Mouse (Mus musculus): ENCODE measurements at regions not wholly inside any gene's neighbourhood (a gene's known extent, or its start where the extent isn't known, plus 50 kb on each side); places are given as distances from the start of the nearest gene placed in this dataset.
A peak's percentile ranks its signal among the peaks of the same experiment; 100 is the strongest.

- H3K9ac ChIP-seq, result no peak overlapping the region
- 57% methylated on average over 6 of the region's 6 CpGs for WGBS
- no peak overlapping the region for H3K4me2 ChIP-seq
- no peaks in the 10 kb centered on the region for H3K27me3 ChIP-seq
- H3K9me3 ChIP-seq (replicated peaks), result no peaks in the 10 kb centered on the region
- H3K36me3 ChIP-seq, result no peaks in the 10 kb centered on the region
- H3K27ac ChIP-seq, result peak overlapping the region; percentile 88
- peaks cover 65% of the 10 kb centered on the region for H3K4me1 ChIP-seq (replicated peaks)
- no peak overlapping the region for H3K4me3 ChIP-seq
- no peak for ATAC-seq (replicated peaks; ENCODE audit: insufficient number of reproducible peaks, insufficient read depth, low FRiP score, low read depth)
Observed at GRCm38 (mm10) chr17:26360711-26361110, 53.9 kb upstream of the Neurl1b start.

GRCm38 (mm10) chr17:26361420-26361819 is 53.2 kb upstream of the Neurl1b start:
- no peak overlapping the region for H3K4me3 ChIP-seq
- H3K27ac ChIP-seq, result peak overlapping the region; percentile 88
- no peaks in the 10 kb centered on the region for H3K36me3 ChIP-seq
- ATAC-seq (replicated peaks; ENCODE audit: insufficient number of reproducible peaks, insufficient read depth, low FRiP score, low read depth), result peak; percentile 40
- WGBS, result 22% methylated on average over 7 of the region's 7 CpGs
- no peaks in the 10 kb centered on the region for H3K27me3 ChIP-seq
- peaks cover 64% of the 10 kb centered on the region for H3K4me1 ChIP-seq (replicated peaks)
- no peak overlapping the region; the same call in 1 of the 2 replicates for H3K9ac ChIP-seq
- H3K9me3 ChIP-seq (replicated peaks), result no peaks in the 10 kb centered on the region
- H3K4me2 ChIP-seq, result peak overlapping the region; percentile 34

- WGBS, result 14% methylated on average over 3 of the region's 3 CpGs
- peak overlapping the region; percentile 88 for H3K27ac ChIP-seq
- ATAC-seq (replicated peaks; ENCODE audit: insufficient number of reproducible peaks, insufficient read depth, low FRiP score, low read depth), result peak; percentile 59
Observed at GRCm38 (mm10) chr17:26361992-26362391, 52.6 kb upstream of the Neurl1b start.

GRCm38 (mm10) chr17:26362586-26363361 is 51.9 kb upstream of the Neurl1b start:
- Histone ChIP-seq H3K27me3 (no peaks in the 10 kb centered on the region), H3K36me3 (no peaks in the 10 kb centered on the region), H3K9ac (no peak overlapping the region), H3K4me1 (replicated peaks) (peaks cover 71% of the 10 kb centered on the region), H3K9me3 (replicated peaks) (no peaks in the 10 kb centered on the region), H3K4me2 (0 out of 2 replicates have a peak overlapping the region, but pooled peaks have one; percentile 4), H3K27ac (peak overlapping the region; percentile 38), H3K4me3 (no peak overlapping the region)
- no peak for ATAC-seq (replicated peaks; ENCODE audit: insufficient number of reproducible peaks, insufficient read depth, low FRiP score, low read depth)
- 39% methylated on average over 12 of the region's 12 CpGs for whole genome bisulfite sequencing

More at GRCm38 (mm10) chr17:26361992-26362391, 52.6 kb upstream of the Neurl1b start:
- Histone ChIP-seq H3K9me3 (replicated peaks) (no peaks in the 10 kb centered on the region), H3K27me3 (no peaks in the 10 kb centered on the region), H3K4me1 (replicated peaks) (peaks cover 66% of the 10 kb centered on the region), H3K36me3 (no peaks in the 10 kb centered on the region), H3K9ac (no peak overlapping the region; the same call in 1 of the 2 replicates), H3K4me2 (peak overlapping the region; percentile 34), H3K4me3 (no peak overlapping the region)

- no peak for ATAC-seq (replicated peaks; ENCODE audit: insufficient number of reproducible peaks, insufficient read depth, low FRiP score, low read depth)
- Histone ChIP-seq H3K9me3 (replicated peaks) (no peaks in the 10 kb centered on the region), H3K27ac (peak overlapping the region; percentile 38; the same call in 1 of the 2 replicates), H3K9ac (no peak overlapping the region), H3K36me3 (no peaks in the 10 kb centered on the region), H3K4me3 (no peak overlapping the region), H3K4me1 (replicated peaks) (peaks cover 75% of the 10 kb centered on the region), H3K4me2 (no peak overlapping the region), H3K27me3 (no peaks in the 10 kb centered on the region)
- WGBS, result 65% methylated on average over 5 of the region's 5 CpGs
Observed at GRCm38 (mm10) chr17:26363853-26364532, 50.6 kb upstream of the Neurl1b start.
